Mouse (Mus musculus) G1E (cell line): ENCODE results near the gene Ugt1a6a.

Experiments used
- CTCF ChIP-seq: IDR thresholded peaks from 2 replicates; pipeline ENCODE4 v1.5.1; 2012; ENCODE audit warnings: low read depth, low read length, inconsistent platforms, mixed read lengths
- TAL1 ChIP-seq: conservative IDR thresholded peaks from 2 replicates; pipeline ENCODE4 v1.6.1; 2012; ENCODE audit warnings: low read depth, low read length, inconsistent platforms, mixed read lengths

DNA sequence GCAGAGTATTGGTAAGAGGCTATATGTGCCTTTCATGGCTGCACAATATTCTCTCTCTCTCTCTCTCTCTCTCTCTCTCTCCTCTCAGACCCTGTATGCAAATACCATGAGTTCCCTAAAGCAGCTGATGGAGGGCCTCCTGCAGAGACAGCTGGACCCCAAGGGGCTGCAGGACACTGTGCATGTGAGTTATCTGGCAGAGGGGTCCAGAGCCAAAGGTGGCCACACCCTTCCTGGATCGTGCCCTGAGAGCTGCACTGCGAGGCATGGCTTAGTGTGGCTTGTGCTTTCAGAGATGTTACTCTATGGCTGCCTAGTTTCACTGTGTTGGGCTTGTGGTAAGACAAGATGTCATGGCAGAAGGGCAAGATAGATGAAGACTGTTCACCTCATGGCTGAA, 113.1 kb downstream of the Ugt1a6a start:
- TF ChIP-seq CTCF = no peak
- no peak for TF ChIP-seq TAL1
